Mouse (Mus musculus): ENCODE measurements at regions not wholly inside any gene's neighbourhood (a gene's known extent, or its start where the extent isn't known, plus 50 kb on each side); places are given as distances from the start of the nearest gene placed in this dataset.
"Not testable (repeated sequence)": the region's sequence is repeated elsewhere in the genome, so short reads cannot be mapped to it uniquely, and the experiment has no call there.

- WGBS = 68% methylated on average over 3 of the region's 3 CpGs
- Histone ChIP-seq H3K9me3 (no peaks in the 10 kb centered on the region), H3K4me1 (replicated peaks) (peaks cover 10% of the 10 kb centered on the region), H3K27ac (no peak overlapping the region), H3K4me3 (no peak overlapping the region), H3K36me3 (no peaks in the 10 kb centered on the region), H3K27me3 (ENCODE audit: insufficient read depth, poor library complexity, severe bottlenecking) (0 out of 2 replicates have a peak, but pooled peaks cover 12% of the 10 kb centered on the region)
- DNase-seq (ENCODE audit: low spot score) = no peak
These were observed 55.5 kb downstream of the Zfp281 start for GRCm38 (mm10) chr1:136680173-136680572.

DNA sequence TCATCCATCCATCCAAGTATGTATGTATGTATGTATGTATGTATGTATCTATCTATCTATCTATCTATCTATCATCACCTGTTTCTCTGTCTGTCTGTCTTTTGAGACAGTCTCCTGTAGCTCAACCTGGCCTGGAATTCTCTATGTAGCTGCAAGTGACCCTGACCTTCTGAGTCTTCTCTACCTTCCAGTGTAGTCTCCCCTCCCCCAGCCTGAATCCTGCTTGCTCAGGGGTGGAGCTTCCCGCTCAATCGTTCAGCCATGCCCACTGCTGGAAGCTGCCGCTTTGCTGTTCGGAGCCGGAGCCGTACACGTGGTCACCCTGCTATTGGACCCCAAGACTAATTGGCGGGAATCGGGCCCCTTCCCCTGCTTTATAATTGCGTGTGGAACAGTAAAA is 57.6 kb downstream of the Zfp281 start:
- not testable (repeated sequence) for H3K36me3 ChIP-seq; H3K27ac ChIP-seq; H3K4me3 ChIP-seq; H3K27me3 ChIP-seq (ENCODE audit: insufficient read depth, poor library complexity, severe bottlenecking); DNase-seq (ENCODE audit: low spot score); H3K9me3 ChIP-seq
- peaks cover 10% of the 10 kb centered on the region for H3K4me1 ChIP-seq (replicated peaks)
- WGBS = 66% methylated on average over 10 of the region's 10 CpGs

DNA sequence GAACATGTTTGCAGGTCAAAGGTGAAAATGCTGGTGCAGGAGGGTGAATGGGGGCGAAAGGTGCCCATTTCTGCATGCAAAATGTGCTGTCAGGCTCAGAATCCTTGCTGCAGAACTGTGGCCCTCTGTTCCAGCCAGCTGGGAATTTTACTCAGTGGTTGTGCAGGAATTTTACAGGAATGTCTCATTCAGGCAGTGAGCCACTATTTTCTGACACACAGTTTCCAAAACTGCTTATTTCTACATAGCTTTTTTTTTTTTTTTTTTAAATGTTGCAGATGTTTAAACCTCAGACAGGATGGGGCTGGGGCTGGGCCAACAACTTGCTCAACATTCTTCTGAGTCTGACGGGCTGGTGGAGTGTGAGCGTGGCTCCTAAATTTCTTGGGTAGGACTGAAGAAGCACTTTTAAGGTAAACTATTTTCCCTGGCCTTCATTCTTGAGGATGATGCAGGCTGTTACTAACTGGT is 58.4 kb downstream of the Zfp281 start:
- 83% methylated on average over 3 of the region's 3 CpGs for WGBS
- H3K36me3 ChIP-seq = no peaks in the 10 kb centered on the region
- no peaks in the 10 kb centered on the region for H3K9me3 ChIP-seq
- DNase-seq (ENCODE audit: low spot score) = no peak
- no peak overlapping the region for H3K27ac ChIP-seq
- H3K4me3 ChIP-seq = no peak overlapping the region
- no peaks in the 10 kb centered on the region for H3K27me3 ChIP-seq (ENCODE audit: insufficient read depth, poor library complexity, severe bottlenecking)
- H3K4me1 ChIP-seq (replicated peaks) = peaks cover 10% of the 10 kb centered on the region

GRCm38 (mm10) chr1:136683561-136684131 is 58.9 kb downstream of the Zfp281 start:
- 72% methylated on average over 10 of the region's 10 CpGs for WGBS
- DNase-seq (ENCODE audit: low spot score) = no peak

GRCm38 (mm10) chr1:136684481-136684880 is 59.8 kb downstream of the Zfp281 start:
- H3K4me1 ChIP-seq (replicated peaks) = peaks cover 10% of the 10 kb centered on the region
- H3K4me3 ChIP-seq = no peak overlapping the region
- WGBS = 89% methylated on average over 5 of the region's 5 CpGs
- DNase-seq (ENCODE audit: low spot score) = no peak
- no peaks in the 10 kb centered on the region for H3K27me3 ChIP-seq (ENCODE audit: insufficient read depth, poor library complexity, severe bottlenecking)
- H3K9me3 ChIP-seq = no peaks in the 10 kb centered on the region
- no peaks in the 10 kb centered on the region for H3K36me3 ChIP-seq
- no peak overlapping the region for H3K27ac ChIP-seq

More at GRCm38 (mm10) chr1:136683561-136684131, 58.9 kb downstream of the Zfp281 start:
- H3K27ac ChIP-seq = no peak overlapping the region
- H3K9me3 ChIP-seq = no peaks in the 10 kb centered on the region
- no peaks in the 10 kb centered on the region for H3K27me3 ChIP-seq (ENCODE audit: insufficient read depth, poor library complexity, severe bottlenecking)
- H3K36me3 ChIP-seq = no peaks in the 10 kb centered on the region
- H3K4me3 ChIP-seq = no peak overlapping the region
- H3K4me1 ChIP-seq (replicated peaks) = peaks cover 10% of the 10 kb centered on the region

DNA sequence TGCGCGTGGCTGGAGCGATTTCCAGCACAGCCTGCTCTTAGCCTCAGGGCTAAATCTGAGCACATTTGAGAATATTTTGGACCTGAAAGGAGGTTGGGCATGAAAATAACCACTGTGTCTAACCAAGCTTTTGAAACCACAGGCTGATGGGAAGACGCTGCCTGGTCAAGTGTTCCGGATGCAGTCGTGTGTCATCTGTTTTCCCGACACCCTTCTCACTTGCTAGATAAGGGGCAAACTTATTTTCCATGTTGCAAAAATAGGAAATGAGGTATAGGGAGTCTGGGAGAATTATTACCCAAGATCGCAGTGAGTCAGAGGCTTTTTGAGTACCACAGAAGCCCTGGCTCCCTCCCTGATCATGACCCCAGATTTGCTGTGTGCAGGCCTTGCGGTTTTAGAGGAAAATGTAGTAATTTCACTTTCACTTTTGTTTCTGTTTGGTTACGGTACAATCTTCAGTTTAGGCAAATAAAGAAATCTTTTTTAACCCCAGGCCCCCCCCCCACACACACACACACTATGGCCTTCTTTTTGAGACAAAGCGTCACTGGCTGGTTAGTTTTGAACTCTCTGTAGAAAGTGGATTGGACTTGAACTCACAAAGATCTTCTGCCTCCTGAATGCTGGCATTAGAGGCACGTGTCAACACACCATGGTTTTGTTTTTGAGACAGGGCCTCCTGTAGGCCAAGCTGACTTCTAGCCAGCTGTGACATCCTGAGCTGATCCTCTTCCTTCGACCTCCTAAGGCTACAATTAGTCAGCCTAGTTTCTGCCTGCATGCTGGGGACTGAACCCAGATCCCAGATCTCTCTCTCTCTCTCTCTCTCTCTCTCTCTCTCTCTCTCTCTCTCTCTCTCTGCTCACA is 60.7 kb downstream of the Zfp281 start:
- H3K27me3 ChIP-seq (ENCODE audit: insufficient read depth, poor library complexity, severe bottlenecking) = no peaks in the 10 kb centered on the region
- no peaks in the 10 kb centered on the region for H3K36me3 ChIP-seq
- no peak overlapping the region for H3K4me3 ChIP-seq
- H3K4me1 ChIP-seq (replicated peaks) = peaks cover 10% of the 10 kb centered on the region
- no peak for DNase-seq (ENCODE audit: low spot score)
- H3K9me3 ChIP-seq = no peaks in the 10 kb centered on the region
- whole genome bisulfite sequencing = 76% methylated on average over 13 of the region's 13 CpGs
- no peak overlapping the region for H3K27ac ChIP-seq

DNA sequence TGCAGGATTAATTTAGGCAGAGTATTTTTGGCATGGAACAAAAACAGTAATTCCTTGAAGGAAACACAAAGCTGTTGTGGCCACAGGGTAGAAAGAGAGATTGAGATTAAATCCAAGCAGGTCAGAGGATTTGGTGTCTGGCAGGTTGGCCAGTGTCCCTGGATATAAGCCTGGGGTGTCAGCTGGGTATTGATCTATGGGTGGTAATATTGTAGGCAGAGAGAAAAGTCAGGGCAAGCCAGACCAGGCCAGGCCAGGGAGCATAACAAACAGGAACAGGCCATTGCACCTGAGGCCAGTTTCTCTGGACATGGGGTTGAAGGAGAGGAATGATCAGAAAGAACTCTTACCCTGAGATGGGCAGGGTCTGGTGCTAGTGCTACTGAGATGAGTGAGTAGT is 61.8 kb downstream of the Zfp281 start:
- no peaks in the 10 kb centered on the region for H3K36me3 ChIP-seq
- no peak for DNase-seq (ENCODE audit: low spot score)
- H3K27ac ChIP-seq = no peak overlapping the region
- no peak overlapping the region for H3K4me3 ChIP-seq
- H3K4me1 ChIP-seq (replicated peaks) = peaks cover 10% of the 10 kb centered on the region
- H3K9me3 ChIP-seq = no peaks in the 10 kb centered on the region
- no peaks in the 10 kb centered on the region for H3K27me3 ChIP-seq (ENCODE audit: insufficient read depth, poor library complexity, severe bottlenecking)

DNA sequence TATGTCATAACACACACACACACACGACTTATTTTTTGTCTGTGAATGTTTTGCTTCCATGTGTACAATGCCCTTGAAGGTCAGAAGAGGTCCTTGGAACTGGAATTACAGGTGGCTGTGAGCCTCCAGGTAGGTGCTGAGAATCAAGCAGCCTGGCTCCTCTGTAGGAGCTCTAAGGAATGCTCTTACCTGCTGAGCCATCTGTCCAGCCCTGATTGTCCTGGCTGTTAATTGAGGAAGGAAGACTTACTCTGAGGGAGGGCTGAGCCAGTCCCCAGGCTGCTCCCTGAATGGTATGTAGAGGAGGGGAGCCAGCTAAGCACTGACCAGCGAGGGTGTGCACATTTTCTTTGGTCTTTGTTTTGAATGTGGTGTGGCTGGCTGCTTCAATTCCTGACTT is 65.4 kb downstream of the Zfp281 start:
- 27% methylated on average over 2 of the region's 2 CpGs for WGBS
- Histone ChIP-seq H3K4me1 (replicated peaks) (peaks cover 5% of the 10 kb centered on the region; the same call in 1 of the 2 replicates), H3K27ac (no peak overlapping the region), H3K27me3 (ENCODE audit: insufficient read depth, poor library complexity, severe bottlenecking) (no peaks in the 10 kb centered on the region), H3K36me3 (no peaks in the 10 kb centered on the region), H3K9me3 (no peaks in the 10 kb centered on the region), H3K4me3 (no peak overlapping the region)
- no peak for DNase-seq (ENCODE audit: low spot score)

GRCm38 (mm10) chr1:136693421-136693820 is 68.7 kb downstream of the Zfp281 start:
- Histone ChIP-seq H3K27ac (no peak overlapping the region), H3K27me3 (ENCODE audit: insufficient read depth, poor library complexity, severe bottlenecking) (no peaks in the 10 kb centered on the region), H3K4me3 (no peak overlapping the region), H3K4me1 (replicated peaks) (peaks cover 16% of the 10 kb centered on the region), H3K9me3 (no peaks in the 10 kb centered on the region), H3K36me3 (no peaks in the 10 kb centered on the region)
- DNase-seq (ENCODE audit: low spot score) = no peak
- 41% methylated on average over 5 of the region's 5 CpGs for WGBS

GRCm38 (mm10) chr1:136694983-136695382 is 70.3 kb downstream of the Zfp281 start:
- H3K27me3 ChIP-seq (ENCODE audit: insufficient read depth, poor library complexity, severe bottlenecking) = no peaks in the 10 kb centered on the region
- no peaks in the 10 kb centered on the region for H3K9me3 ChIP-seq
- DNase-seq (ENCODE audit: low spot score) = no peak
- 53% methylated on average over 7 of the region's 7 CpGs for WGBS
- peaks cover 23% of the 10 kb centered on the region for H3K4me1 ChIP-seq (replicated peaks)
- no peak overlapping the region for H3K4me3 ChIP-seq
- H3K27ac ChIP-seq = no peak overlapping the region
- no peaks in the 10 kb centered on the region for H3K36me3 ChIP-seq

DNA sequence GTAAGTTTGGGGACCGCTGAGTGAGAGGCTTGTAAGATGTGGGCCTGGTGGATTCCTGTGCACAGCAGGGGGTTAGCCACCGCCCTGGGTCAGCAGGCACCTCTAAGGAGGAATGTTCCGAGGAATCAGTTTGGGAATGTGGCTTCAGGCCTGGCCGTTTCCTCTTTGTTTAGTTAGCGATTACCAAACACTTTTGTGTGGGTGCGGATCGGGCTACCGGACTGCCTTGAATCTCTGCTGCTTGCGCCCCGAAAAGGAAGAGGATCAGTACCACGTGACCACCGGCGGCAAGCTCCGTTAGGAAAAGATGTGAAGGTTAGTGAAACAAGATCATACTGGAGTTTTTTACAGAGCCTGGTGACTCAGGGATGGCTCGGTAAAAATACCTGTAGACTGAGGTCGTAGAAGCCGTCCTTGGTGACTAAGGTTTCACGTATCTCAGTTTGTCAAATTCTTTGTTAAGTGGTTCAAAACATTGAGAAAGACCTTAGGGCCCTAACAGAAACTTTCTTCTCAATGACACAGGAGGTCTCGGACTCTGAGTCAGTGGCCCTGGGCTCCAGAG is 71.5 kb downstream of the Zfp281 start:
- DNase-seq (ENCODE audit: low spot score) = peak; percentile 29
- 0 out of 2 replicates have a peak overlapping the region, but pooled peaks have one; percentile 19 for H3K27ac ChIP-seq
- 9% methylated on average over 19 of the region's 19 CpGs for WGBS

GRCm38 (mm10) chr1:136698454-136699152 is 73.9 kb downstream of the Zfp281 start:
- Histone ChIP-seq H3K9me3 (no peaks in the 10 kb centered on the region), H3K27me3 (ENCODE audit: insufficient read depth, poor library complexity, severe bottlenecking) (no peaks in the 10 kb centered on the region), H3K36me3 (no peaks in the 10 kb centered on the region), H3K4me3 (no peak overlapping the region), H3K27ac (no peak overlapping the region), H3K4me1 (replicated peaks) (peaks cover 18% of the 10 kb centered on the region)
- no peak for DNase-seq (ENCODE audit: low spot score)
- 21% methylated on average over 9 of the region's 9 CpGs for WGBS

More for the DNA sequence above, 71.5 kb downstream of the Zfp281 start:
- peak overlapping the region; percentile 39 for H3K4me3 ChIP-seq
- peaks cover 23% of the 10 kb centered on the region for H3K4me1 ChIP-seq (replicated peaks)
- no peaks in the 10 kb centered on the region for H3K36me3 ChIP-seq
- H3K27me3 ChIP-seq (ENCODE audit: insufficient read depth, poor library complexity, severe bottlenecking) = no peaks in the 10 kb centered on the region
- H3K9me3 ChIP-seq = no peaks in the 10 kb centered on the region
